Mouse (Mus musculus): ENCODE data around the gene H2-M10.2. TPM values are rescaled to one million over a fixed set of nuclear protein-coding genes. Genes with fewer than 3 reads are reported as not detected.

Gene H2-M10.2
- total and polyA plus RNA-seq, 3 experiments: not detected

- DNase-seq (ENCODE audit: low read depth, low spot score): no peak
- Histone ChIP-seq H3K9me3 (replicated peaks; ENCODE audit: insufficient read depth, low read length) (no peaks in the 10 kb centered on the region), H3K27ac (ENCODE audit: control insufficient read depth, low read depth, low read length) (no peak overlapping the region), H3K27me3 (ENCODE audit: control insufficient read depth in 1 of 2, insufficient read depth in 2 of 2, low read length in 2 of 2) (no peaks in the 10 kb centered on the region), H3K9ac (ENCODE audit: control insufficient read depth, low read depth, low read length, poor library complexity, severe bottlenecking) (no peak overlapping the region), H3K4me3 (ENCODE audit: control insufficient read depth in 1 of 2, insufficient read depth in 1 of 2, low read depth in 2 of 2, low read length in 2 of 2) (no peak overlapping the region), H3K36me3 (ENCODE audit: control insufficient read depth in 1 of 2, insufficient read depth in 2 of 2, low read length in 2 of 2) (peaks cover 4 to 25% of the 10 kb centered on the region in 2 experiments), H3K4me1 (ENCODE audit: control insufficient read depth in 1 of 2, insufficient read depth in 2 of 2, low read length in 2 of 2) (peaks cover 0 to 22% of the 10 kb centered on the region in 2 experiments; a peak in 2 of 4 replicates), H3K79me2 (ENCODE audit: control insufficient read depth, insufficient read depth, low read length, poor library complexity) (peaks cover 45% of the 10 kb centered on the region)
- TF ChIP-seq GATA1 (IDR thresholded peaks at IDR 0.05; ENCODE audit: low read depth, low read length): no peak
- TF ChIP-seq CHD2 (IDR thresholded peaks at IDR 0.05; ENCODE audit: low read length): no peak
- no peak for TF ChIP-seq TCF12 (IDR thresholded peaks at IDR 0.05; ENCODE audit: low read depth, low read length)
- no peak for TF ChIP-seq NRF1 (IDR thresholded peaks at IDR 0.05; ENCODE audit: insufficient read depth, low read depth, low read length, poor library complexity, severe bottlenecking)
- TF ChIP-seq POLR2AphosphoS5 (IDR thresholded peaks at IDR 0.05; ENCODE audit: borderline replicate concordance, low read depth, low read length): no peak
- TF ChIP-seq ZMIZ1 (IDR thresholded peaks at IDR 0.05; ENCODE audit: low read depth, low read length): no peak
- TF ChIP-seq MAX (IDR thresholded peaks at IDR 0.05; ENCODE audit: low read length): no peak
- TF ChIP-seq ZKSCAN1 (IDR thresholded peaks at IDR 0.05; ENCODE audit: low read depth, low read length): no peak
- TF ChIP-seq RAD21 (IDR thresholded peaks at IDR 0.05; ENCODE audit: low read depth, low read length): no peak
Observed at GRCm38 (mm10) chr17:36273796-36274195, 12.5 kb downstream of the H2-M10.2 start.

- DNase-seq (ENCODE audit: low read depth, low spot score): no peak
- Histone ChIP-seq H3K27me3 (ENCODE audit: control insufficient read depth in 1 of 2, insufficient read depth in 2 of 2, low read length in 2 of 2) (no peaks in the 10 kb centered on the region), H3K79me2 (ENCODE audit: control insufficient read depth, insufficient read depth, low read length, poor library complexity) (peaks cover 45% of the 10 kb centered on the region), H3K9ac (ENCODE audit: control insufficient read depth, low read depth, low read length, poor library complexity, severe bottlenecking) (peak overlapping the region; percentile 94), H3K9me3 (replicated peaks; ENCODE audit: insufficient read depth, low read length) (no peaks in the 10 kb centered on the region), H3K4me1 (ENCODE audit: control insufficient read depth in 1 of 2, insufficient read depth in 2 of 2, low read length in 2 of 2) (peaks cover 0 to 22% of the 10 kb centered on the region in 2 experiments; a peak in 2 of 4 replicates), H3K27ac (ENCODE audit: control insufficient read depth, low read depth, low read length) (no peak overlapping the region), H3K4me3 (ENCODE audit: control insufficient read depth in 1 of 2, insufficient read depth in 1 of 2, low read depth in 2 of 2, low read length in 2 of 2) (peak overlapping the region; percentile 90 to 99), H3K36me3 (ENCODE audit: control insufficient read depth in 1 of 2, insufficient read depth in 2 of 2, low read length in 2 of 2) (peaks cover 6 to 25% of the 10 kb centered on the region in 2 experiments)
- TF ChIP-seq RCOR1 (IDR thresholded peaks at IDR 0.05; ENCODE audit: low read depth, low read length) (no peak), RAD21 (IDR thresholded peaks at IDR 0.05; ENCODE audit: low read depth, low read length) (no peak)
Observed at GRCm38 (mm10) chr17:36272643-36273366, 13.5 kb downstream of the H2-M10.2 start.

- Histone ChIP-seq H3K4me3 (ENCODE audit: control insufficient read depth in 1 of 2, insufficient read depth in 1 of 2, low read depth in 2 of 2, low read length in 2 of 2) (peak within 1 kb of the TSS; percentile 90 to 99), H3K27me3 (ENCODE audit: control insufficient read depth in 1 of 2, insufficient read depth in 2 of 2, low read length in 2 of 2) (no peaks in the 10 kb centered on the region), H3K79me2 (ENCODE audit: control insufficient read depth, insufficient read depth, low read length, poor library complexity) (peaks cover 43% of the 10 kb centered on the region), H3K9ac (ENCODE audit: control insufficient read depth, low read depth, low read length, poor library complexity, severe bottlenecking) (peak within 1 kb of the TSS; percentile 94), H3K27ac (ENCODE audit: control insufficient read depth, low read depth, low read length) (peak within 1 kb of the TSS; percentile 86), H3K4me1 (ENCODE audit: control insufficient read depth in 1 of 2, insufficient read depth in 2 of 2, low read length in 2 of 2) (peaks cover 0 to 22% of the 10 kb centered on the region in 2 experiments; a peak in 2 of 4 replicates), H3K36me3 (ENCODE audit: control insufficient read depth in 1 of 2, insufficient read depth in 2 of 2, low read length in 2 of 2) (peaks cover 6 to 25% of the 10 kb centered on the region in 2 experiments), H3K9me3 (replicated peaks; ENCODE audit: insufficient read depth, low read length) (no peaks in the 10 kb centered on the region)
- DNase-seq (ENCODE audit: low read depth, low spot score): peak; percentile 93
- peak; percentile 71 for TF ChIP-seq SIN3A (IDR thresholded peaks at IDR 0.05; ENCODE audit: low read length)
- TF ChIP-seq CTCF (IDR thresholded peaks at IDR 0.05 in 2 of 3, conservative IDR thresholded peaks at IDR 0.05 in 1 of 3; ENCODE audit: control insufficient read depth in 1 of 3, insufficient read depth in 1 of 3, low read depth in 2 of 3, low read length in 3 of 3, poor library complexity in 1 of 3, severe bottlenecking in 1 of 3): no peak
- no peak for TF ChIP-seq BHLHE40 (IDR thresholded peaks at IDR 0.05; ENCODE audit: borderline replicate concordance, low read depth, low read length)
- peak; percentile 73; the same call in 1 of the 2 replicates for TF ChIP-seq MXI1 (IDR thresholded peaks at IDR 0.05; ENCODE audit: low read depth, low read length)
- no peak for TF ChIP-seq USF1 (IDR thresholded peaks at IDR 0.05; ENCODE audit: low read depth, low read length)
- no peak for TF ChIP-seq ETS1 (IDR thresholded peaks at IDR 0.05; ENCODE audit: low read depth, low read length)
- no peak for TF ChIP-seq JUND (IDR thresholded peaks at IDR 0.05; ENCODE audit: low read depth, low read length)
- no peak for TF ChIP-seq RAD21 (IDR thresholded peaks at IDR 0.05; ENCODE audit: low read depth, low read length)
- no peak for TF ChIP-seq USF2 (IDR thresholded peaks at IDR 0.05; ENCODE audit: borderline replicate concordance in 1 of 2, insufficient read depth in 1 of 2, low read depth in 1 of 2, low read length in 2 of 2)
- no peak; the same call in 1 of the 2 replicates for TF ChIP-seq ELF1 (IDR thresholded peaks at IDR 0.05; ENCODE audit: low read depth, low read length)
- TF ChIP-seq MAX (IDR thresholded peaks at IDR 0.05; ENCODE audit: low read length): peak; percentile 44; the same call in 1 of the 2 replicates
- TF ChIP-seq EP300 (IDR thresholded peaks at IDR 0.05; ENCODE audit: low read depth in 1 of 2, low read length in 2 of 2): no peak
- no peak for TF ChIP-seq GABPA (IDR thresholded peaks at IDR 0.05; ENCODE audit: low read depth, low read length)
- TF ChIP-seq NRF1 (IDR thresholded peaks at IDR 0.05; ENCODE audit: insufficient read depth, low read depth, low read length, poor library complexity, severe bottlenecking): peak; percentile 86
- TF ChIP-seq MAZ (IDR thresholded peaks at IDR 0.05; ENCODE audit: low read depth, low read length): no peak
Observed at GRCm38 (mm10) chr17:36271586-36272256, 14.6 kb downstream of the H2-M10.2 start, which contains the start of gene Trim39. Gene Trim39 (minus strand): TSS chr17:36272247.
